Mouse (Mus musculus): Measurements from ENCODE around the gene Vps8.

Vps8 gene

GRCm38 (mm10) chr16:21549751-21550150 lies 126.8 kb downstream of the Vps8 start:
- DNase-seq (ENCODE audit: low spot score in 2 of 2), result no peak

- no peak for DNase-seq (ENCODE audit: low spot score in 2 of 2)
Observed at GRCm38 (mm10) chr16:21550453-21550852, 127.5 kb downstream of the Vps8 start.

GRCm38 (mm10) chr16:21553506-21553905 lies 130.6 kb downstream of the Vps8 start:
- no peak for DNase-seq (ENCODE audit: low spot score in 2 of 2)

DNA sequence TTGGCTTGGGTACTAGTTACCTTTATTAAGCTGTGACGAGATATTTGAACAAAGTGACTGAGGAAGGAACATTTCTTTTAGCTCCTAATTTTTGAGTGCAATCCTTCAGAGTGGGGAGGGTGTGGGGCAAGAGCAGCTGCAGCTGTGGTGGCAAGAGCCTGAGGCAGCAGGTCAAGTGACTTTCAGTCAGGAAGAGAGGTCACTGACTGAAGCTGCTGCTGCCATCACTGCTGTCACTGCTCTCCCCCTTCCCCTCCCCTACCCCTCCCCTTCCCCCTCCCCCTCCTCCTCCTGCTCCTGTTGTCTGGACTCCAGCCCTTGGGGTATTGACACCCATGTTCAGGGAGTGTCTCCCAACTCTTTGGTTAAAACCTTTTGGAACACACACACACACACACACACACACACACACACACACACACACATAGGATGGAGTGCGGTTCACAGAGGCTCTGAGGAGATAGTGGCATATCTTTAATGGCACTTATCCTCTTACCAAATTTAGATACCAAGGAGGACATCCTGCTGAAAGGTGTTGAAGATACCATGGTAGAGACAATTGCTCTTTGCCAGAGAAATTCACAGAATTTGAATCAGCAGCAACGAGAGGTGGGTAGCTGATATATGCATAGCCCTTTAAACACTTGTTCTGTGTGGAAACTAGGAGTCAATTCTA lies 139.8 kb downstream of the Vps8 start:
- DNase-seq (ENCODE audit: low spot score in 2 of 2), result no peak

- DNase-seq (ENCODE audit: low spot score in 2 of 2), result no peak
Observed at GRCm38 (mm10) chr16:21563322-21563721, 140.4 kb downstream of the Vps8 start.

DNA sequence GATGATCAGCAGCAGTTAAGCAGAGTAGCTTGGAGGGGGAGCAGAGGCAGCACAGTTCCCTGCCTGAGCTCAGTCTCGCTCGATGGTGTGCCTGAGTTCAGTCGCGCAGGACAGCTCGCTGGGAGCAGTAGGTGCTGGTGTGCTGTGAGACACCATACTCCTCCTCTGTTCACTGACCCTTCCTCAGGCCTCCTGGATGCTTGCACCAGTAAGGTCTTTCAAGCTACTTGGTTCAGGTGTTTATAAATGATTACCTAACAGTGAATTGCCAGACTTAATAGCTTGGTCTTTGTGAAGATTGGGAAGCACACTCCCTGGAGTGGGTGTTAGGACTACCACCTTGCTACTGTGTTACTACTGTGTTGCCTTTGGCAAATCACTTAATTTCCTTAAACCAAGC lies 144.2 kb downstream of the Vps8 start:
- DNase-seq (ENCODE audit: low spot score in 2 of 2), result no peak

GRCm38 (mm10) chr16:21569952-21570351 lies 147.0 kb downstream of the Vps8 start:
- DNase-seq (ENCODE audit: low spot score in 2 of 2), result no peak

- DNase-seq (ENCODE audit: low spot score in 2 of 2), result no peak
Observed at GRCm38 (mm10) chr16:21570786-21571185, 147.9 kb downstream of the Vps8 start.

DNA sequence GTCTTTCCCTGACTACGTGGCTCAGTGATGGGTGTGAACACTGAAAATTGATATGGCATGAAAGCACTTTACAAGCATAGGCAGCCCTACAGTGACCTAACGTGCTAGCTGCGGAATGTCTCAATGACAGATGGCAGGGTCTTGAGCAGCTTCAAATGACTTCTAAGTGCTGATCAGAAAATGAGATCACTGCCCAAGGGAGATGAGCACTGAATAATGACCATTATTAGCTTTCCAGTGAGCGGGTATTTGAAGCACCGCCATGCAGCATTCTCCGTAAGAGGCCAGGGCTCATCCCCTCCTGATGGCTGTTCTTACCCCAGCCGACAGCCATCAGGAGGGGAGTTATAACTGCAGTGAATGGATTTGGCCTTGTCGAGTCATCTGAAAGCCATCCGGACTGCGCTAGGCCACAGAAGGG lies 153.1 kb downstream of the Vps8 start:
- DNase-seq (ENCODE audit: low spot score in 2 of 2), result no peak

DNA sequence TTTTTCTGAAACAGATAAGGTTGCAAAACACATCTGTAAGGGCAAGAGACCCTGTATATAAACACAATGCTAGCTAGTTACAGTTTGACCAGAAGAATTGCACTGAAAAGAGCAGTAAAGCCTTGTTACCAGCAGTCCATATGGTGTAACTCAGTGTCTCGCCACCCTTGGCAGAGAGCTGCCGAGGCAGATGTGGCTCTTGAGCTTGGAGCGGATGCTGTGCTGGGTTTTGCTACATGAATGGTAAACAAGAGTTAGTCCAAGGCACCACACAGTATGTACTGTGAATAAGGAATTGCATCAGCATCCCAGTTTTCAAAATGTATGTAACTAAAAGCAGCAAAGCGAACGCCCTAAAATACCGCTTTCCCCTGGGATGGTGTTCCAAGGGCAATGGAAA lies 166.2 kb downstream of the Vps8 start:
- DNase-seq (ENCODE audit: low spot score in 2 of 2), result no peak

- DNase-seq (ENCODE audit: low spot score in 2 of 2), result no peak
Observed at GRCm38 (mm10) chr16:21590806-21591205, 167.9 kb downstream of the Vps8 start.

- no peak for DNase-seq (ENCODE audit: low spot score in 2 of 2)
Observed at GRCm38 (mm10) chr16:21591511-21591910, 168.6 kb downstream of the Vps8 start.

- DNase-seq (ENCODE audit: low spot score in 2 of 2), result no peak
Observed at GRCm38 (mm10) chr16:21595539-21595938, 172.6 kb downstream of the Vps8 start.

- no peak for DNase-seq (ENCODE audit: low spot score in 2 of 2)
Observed at GRCm38 (mm10) chr16:21604354-21604753, 181.4 kb downstream of the Vps8 start.

DNA sequence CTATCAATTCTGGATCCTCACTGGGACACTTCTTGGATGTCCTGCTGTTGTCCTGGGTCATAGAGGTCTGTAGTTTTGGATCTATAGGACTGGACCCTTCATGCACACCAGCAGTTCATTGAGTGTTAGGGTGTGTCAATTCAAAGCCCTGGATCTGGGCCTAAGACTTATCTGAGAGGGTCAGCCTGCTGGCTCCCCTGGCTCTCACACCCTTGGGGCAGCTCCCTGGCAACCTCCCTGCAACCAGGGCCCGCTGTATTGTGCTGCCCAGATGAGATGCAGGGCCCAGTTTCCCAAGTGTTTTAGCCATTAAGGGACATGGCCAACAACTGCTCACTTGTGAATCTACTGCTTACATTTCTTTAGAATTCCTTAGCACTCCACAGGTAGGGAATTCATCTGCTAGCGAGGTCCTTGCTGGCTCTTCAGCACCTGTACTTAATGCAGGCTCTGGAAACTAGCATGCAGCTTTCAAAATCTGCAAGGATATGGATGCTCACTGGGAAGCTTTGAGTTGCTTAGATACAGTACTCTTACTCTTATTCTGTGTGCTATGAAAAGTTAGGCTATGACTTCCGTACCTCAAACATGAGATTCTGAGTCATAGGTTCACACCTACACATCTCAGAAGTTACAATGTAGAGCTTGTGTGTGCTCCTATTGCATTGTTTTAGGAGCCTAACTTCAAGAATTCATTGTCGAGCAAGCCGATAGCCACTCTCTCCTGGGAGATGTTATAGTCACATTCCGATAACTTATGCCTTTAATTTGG lies 183.5 kb downstream of the Vps8 start:
- no peak for DNase-seq (ENCODE audit: low spot score in 2 of 2)

DNA sequence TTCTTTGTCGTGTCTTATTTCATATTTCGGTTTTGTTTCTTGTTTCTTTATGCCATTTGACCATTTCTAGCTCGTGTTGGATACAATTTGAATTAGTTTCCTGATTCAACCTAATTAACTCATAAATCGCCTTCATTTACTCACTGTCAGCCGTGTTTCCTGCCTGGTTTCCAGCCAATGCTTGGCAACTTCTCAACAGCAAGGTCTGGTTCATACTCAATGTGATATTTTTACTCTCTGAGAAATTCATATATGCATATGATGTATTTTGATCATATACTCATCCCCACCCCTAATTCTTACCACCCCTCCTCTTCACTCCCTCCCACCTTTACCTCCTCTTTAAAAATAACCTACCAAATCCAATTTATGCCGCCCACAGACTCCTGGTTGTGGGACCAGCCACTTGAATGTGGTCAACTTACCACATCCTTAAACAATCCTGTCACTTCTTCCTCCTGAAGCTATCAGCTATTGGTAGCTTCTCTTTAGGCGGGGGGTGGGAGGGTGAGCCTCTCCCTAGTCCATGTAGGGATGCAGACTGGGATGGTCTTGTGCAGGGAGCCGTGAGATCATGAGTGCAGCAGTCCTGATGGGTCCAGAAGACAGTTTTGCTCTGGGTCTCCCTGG lies 184.2 kb downstream of the Vps8 start:
- DNase-seq (ENCODE audit: low spot score in 2 of 2), result no peak

- no peak for DNase-seq (ENCODE audit: low spot score in 2 of 2)
Observed at GRCm38 (mm10) chr16:21607651-21608040, 184.7 kb downstream of the Vps8 start.

DNA sequence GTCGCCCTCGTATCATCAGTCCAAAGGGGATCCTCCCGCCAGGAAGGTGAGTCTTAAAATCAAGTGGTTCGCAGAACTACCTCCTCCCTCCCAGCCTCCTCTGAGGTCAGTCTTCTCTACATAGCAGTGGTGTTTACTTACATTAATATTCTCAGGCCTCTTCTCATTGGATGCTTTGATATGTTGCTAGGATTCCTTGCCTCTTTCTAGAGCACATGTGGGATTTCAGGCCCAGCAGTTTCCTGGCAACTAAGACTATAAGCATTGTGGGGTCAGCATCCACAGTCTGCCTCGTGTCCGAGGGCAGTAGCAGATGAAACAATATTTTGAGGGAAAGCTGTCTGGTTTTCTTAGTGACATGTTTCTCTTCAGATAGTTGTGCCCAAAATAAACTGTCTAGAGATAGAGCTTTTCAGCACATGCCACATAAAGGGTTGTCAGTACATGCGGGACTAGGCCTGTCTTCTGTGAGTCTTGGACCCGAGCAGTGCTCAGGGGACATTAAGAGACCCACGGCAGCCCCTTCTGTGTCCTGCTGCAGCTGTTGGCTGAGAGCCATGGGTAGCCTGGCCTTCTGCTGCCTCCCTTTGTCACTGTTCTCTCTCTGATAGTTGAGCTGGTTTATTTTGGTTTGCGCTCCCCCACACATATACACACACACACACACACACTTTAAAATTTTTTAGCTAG lies 185.4 kb downstream of the Vps8 start:
- DNase-seq (ENCODE audit: low spot score in 2 of 2), result no peak

- no peak for DNase-seq (ENCODE audit: low spot score in 2 of 2)
Observed at GRCm38 (mm10) chr16:21610473-21610872, 187.6 kb downstream of the Vps8 start.

DNA sequence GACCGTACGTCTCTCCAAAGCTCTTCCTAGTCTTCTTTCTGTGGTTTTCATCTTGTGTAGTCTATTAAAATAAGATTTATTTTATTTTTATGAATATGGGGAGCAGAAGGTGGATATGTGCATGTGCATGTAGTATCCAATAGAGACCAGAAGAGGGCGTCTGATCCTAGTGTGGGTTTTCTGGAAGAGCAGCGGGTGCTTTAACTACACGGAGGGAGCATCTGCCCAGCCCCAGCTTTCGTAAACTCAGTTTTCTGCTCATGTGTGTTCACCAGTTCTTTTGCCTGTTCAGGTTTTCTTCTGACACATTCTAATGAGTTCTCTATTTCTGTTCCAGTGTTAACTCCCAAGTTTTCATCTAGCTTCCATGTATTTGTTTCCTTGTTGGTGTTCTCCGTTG lies 192.9 kb downstream of the Vps8 start:
- DNase-seq (ENCODE audit: low spot score in 2 of 2), result no peak

DNA sequence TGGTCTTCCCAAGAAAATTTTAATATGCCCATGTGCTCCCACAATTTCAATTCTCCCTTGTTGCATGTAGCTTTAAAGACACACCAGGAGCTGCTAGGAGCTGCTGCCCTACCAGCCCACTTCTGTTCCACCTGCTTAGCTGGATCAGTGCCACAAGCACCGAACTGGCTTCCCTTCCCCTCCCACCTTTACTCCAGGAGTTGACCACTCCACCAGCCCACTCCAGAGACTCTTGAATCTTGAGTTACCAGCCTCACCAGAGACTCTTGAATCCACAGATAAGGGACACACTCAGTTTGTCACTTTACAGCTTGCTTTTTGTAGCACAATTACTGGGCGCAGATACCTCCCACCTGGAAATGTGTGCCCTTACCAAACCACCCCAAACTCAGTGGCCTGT lies 197.7 kb downstream of the Vps8 start:
- DNase-seq (ENCODE audit: low spot score in 2 of 2), result no peak
